Mouse (Mus musculus): ENCODE results near the gene Meis1. TPM values are rescaled to one million over a fixed set of nuclear protein-coding genes. Genes with fewer than 3 reads are reported as not detected.
A peak's percentile ranks its signal among the peaks of the same experiment; 100 is the strongest.

Gene Meis1
- polyA plus RNA-seq, 1 experiment from 2014 or later, result 24.5 TPM

GRCm38 (mm10) chr11:19012463-19013115, 6.2 kb downstream of the Meis1 start:
- no peak overlapping the region for H3K9ac ChIP-seq
- H3K4me3 ChIP-seq, result no peak overlapping the region

GRCm38 (mm10) chr11:19012001-19012400, 6.8 kb downstream of the Meis1 start:
- no peaks in the 10 kb centered on the region for H3K9me3 ChIP-seq
- H3K27me3 ChIP-seq, result peaks cover 89% of the 10 kb centered on the region
- H3K4me3 ChIP-seq, result no peak overlapping the region
- peaks cover 20% of the 10 kb centered on the region for H3K4me1 ChIP-seq
- 25% methylated on average over 2 of the region's 2 CpGs for WGBS
- no peak overlapping the region for H3K27ac ChIP-seq
- H3K9ac ChIP-seq, result no peak overlapping the region
- H3K4me2 ChIP-seq (replicated peaks), result no peak overlapping the region
- no peaks in the 10 kb centered on the region for H3K36me3 ChIP-seq
- no peak for ATAC-seq (ENCODE audit: low FRiP score, low read depth)

More at GRCm38 (mm10) chr11:19012463-19013115, 6.2 kb downstream of the Meis1 start:
- Histone ChIP-seq H3K9me3 (no peaks in the 10 kb centered on the region), H3K4me2 (replicated peaks) (no peak overlapping the region), H3K27me3 (peaks cover 88% of the 10 kb centered on the region), H3K27ac (no peak overlapping the region), H3K36me3 (no peaks in the 10 kb centered on the region), H3K4me1 (peaks cover 17% of the 10 kb centered on the region)
- WGBS, result 15% methylated on average over 2 of the region's 2 CpGs
- no peak for ATAC-seq (ENCODE audit: low FRiP score, low read depth)

GRCm38 (mm10) chr11:19011108-19011805, 7.5 kb downstream of the Meis1 start:
- Histone ChIP-seq H3K27ac (no peak overlapping the region), H3K36me3 (no peaks in the 10 kb centered on the region), H3K9ac (no peak overlapping the region), H3K4me3 (no peak overlapping the region), H3K4me2 (replicated peaks) (no peak overlapping the region), H3K27me3 (peaks cover 89% of the 10 kb centered on the region), H3K9me3 (no peaks in the 10 kb centered on the region), H3K4me1 (peaks cover 20% of the 10 kb centered on the region)
- ATAC-seq (ENCODE audit: low FRiP score, low read depth), result no peak
- WGBS, result 50% methylated on average over 9 of the region's 9 CpGs

GRCm38 (mm10) chr11:19010396-19010811, 8.4 kb downstream of the Meis1 start:
- peaks cover 20% of the 10 kb centered on the region for H3K4me1 ChIP-seq
- H3K27me3 ChIP-seq, result peaks cover 90% of the 10 kb centered on the region
- no peak overlapping the region for H3K9ac ChIP-seq
- WGBS, result 22% methylated on average over 14 of the region's 14 CpGs
- no peak overlapping the region for H3K4me2 ChIP-seq (replicated peaks)
- H3K27ac ChIP-seq, result no peak overlapping the region
- no peak for ATAC-seq (ENCODE audit: low FRiP score, low read depth)
- no peaks in the 10 kb centered on the region for H3K36me3 ChIP-seq
- no peaks in the 10 kb centered on the region for H3K9me3 ChIP-seq
- peak overlapping the region; percentile 11; the same call in 1 of the 2 replicates for H3K4me3 ChIP-seq

GRCm38 (mm10) chr11:19009536-19010395, 9.0 kb downstream of the Meis1 start:
- Histone ChIP-seq H3K4me1 (peaks cover 18% of the 10 kb centered on the region), H3K36me3 (no peaks in the 10 kb centered on the region), H3K27ac (no peak overlapping the region), H3K9me3 (no peaks in the 10 kb centered on the region), H3K27me3 (peaks cover 92% of the 10 kb centered on the region), H3K4me2 (replicated peaks) (no peak overlapping the region), H3K9ac (no peak overlapping the region), H3K4me3 (peak overlapping the region; percentile 11; the same call in 1 of the 2 replicates)
- WGBS, result 29% methylated on average over 17 of the region's 17 CpGs
- ATAC-seq (ENCODE audit: low FRiP score, low read depth), result no peak

GRCm38 (mm10) chr11:19008610-19009384, 10.0 kb downstream of the Meis1 start:
- H3K9ac ChIP-seq, result no peak overlapping the region
- no peak overlapping the region for H3K4me2 ChIP-seq (replicated peaks)
- peaks cover 11% of the 10 kb centered on the region; the same call in 1 of the 2 replicates for H3K4me1 ChIP-seq
- H3K27ac ChIP-seq, result no peak overlapping the region
- no peaks in the 10 kb centered on the region for H3K9me3 ChIP-seq
- H3K36me3 ChIP-seq, result no peaks in the 10 kb centered on the region
- peaks cover 84% of the 10 kb centered on the region for H3K27me3 ChIP-seq
- ATAC-seq (ENCODE audit: low FRiP score, low read depth), result no peak
- H3K4me3 ChIP-seq, result no peak overlapping the region
- 34% methylated on average over 13 of the region's 13 CpGs for WGBS

- H3K9me3 ChIP-seq, result no peaks in the 10 kb centered on the region
- peaks cover 9% of the 10 kb centered on the region; the same call in 1 of the 2 replicates for H3K4me1 ChIP-seq
- H3K4me2 ChIP-seq (replicated peaks), result peak overlapping the region; percentile 55
- H3K9ac ChIP-seq, result peak overlapping the region; percentile 31; the same call in 1 of the 2 replicates
- 19% methylated on average over 45 of the region's 45 CpGs for WGBS
- no peaks in the 10 kb centered on the region for H3K36me3 ChIP-seq
- ATAC-seq (ENCODE audit: low FRiP score, low read depth), result no peak
- H3K4me3 ChIP-seq, result peak overlapping the region; percentile 27
- H3K27me3 ChIP-seq, result peaks cover 80% of the 10 kb centered on the region
- H3K27ac ChIP-seq, result no peak overlapping the region
These were observed 11.0 kb downstream of the Meis1 start for GRCm38 (mm10) chr11:19007541-19008424.

GRCm38 (mm10) chr11:19007068-19007467, 11.7 kb downstream of the Meis1 start:
- no peak for ATAC-seq (ENCODE audit: low FRiP score, low read depth)
- H3K9me3 ChIP-seq, result no peaks in the 10 kb centered on the region
- H3K27me3 ChIP-seq, result peaks cover 73% of the 10 kb centered on the region
- WGBS, result 52% methylated on average over 5 of the region's 5 CpGs
- H3K9ac ChIP-seq, result no peak overlapping the region
- H3K27ac ChIP-seq, result no peak overlapping the region
- no peak overlapping the region for H3K4me2 ChIP-seq (replicated peaks)
- H3K4me1 ChIP-seq, result peaks cover 9% of the 10 kb centered on the region; the same call in 1 of the 2 replicates
- no peaks in the 10 kb centered on the region for H3K36me3 ChIP-seq
- no peak overlapping the region for H3K4me3 ChIP-seq

GRCm38 (mm10) chr11:19005913-19006693, 12.7 kb downstream of the Meis1 start:
- no peak overlapping the region for H3K27ac ChIP-seq
- no peak overlapping the region for H3K9ac ChIP-seq
- no peak overlapping the region for H3K4me2 ChIP-seq (replicated peaks)
- peaks cover 9% of the 10 kb centered on the region; the same call in 1 of the 2 replicates for H3K4me1 ChIP-seq
- no peak overlapping the region for H3K4me3 ChIP-seq
- 56% methylated on average over 3 of the region's 3 CpGs for WGBS
- ATAC-seq (ENCODE audit: low FRiP score, low read depth), result no peak
- H3K36me3 ChIP-seq, result no peaks in the 10 kb centered on the region
- peaks cover 64% of the 10 kb centered on the region for H3K27me3 ChIP-seq
- H3K9me3 ChIP-seq, result no peaks in the 10 kb centered on the region
